Mouse (Mus musculus): ENCODE measurements around the gene 1700069L16Rik.

DNA sequence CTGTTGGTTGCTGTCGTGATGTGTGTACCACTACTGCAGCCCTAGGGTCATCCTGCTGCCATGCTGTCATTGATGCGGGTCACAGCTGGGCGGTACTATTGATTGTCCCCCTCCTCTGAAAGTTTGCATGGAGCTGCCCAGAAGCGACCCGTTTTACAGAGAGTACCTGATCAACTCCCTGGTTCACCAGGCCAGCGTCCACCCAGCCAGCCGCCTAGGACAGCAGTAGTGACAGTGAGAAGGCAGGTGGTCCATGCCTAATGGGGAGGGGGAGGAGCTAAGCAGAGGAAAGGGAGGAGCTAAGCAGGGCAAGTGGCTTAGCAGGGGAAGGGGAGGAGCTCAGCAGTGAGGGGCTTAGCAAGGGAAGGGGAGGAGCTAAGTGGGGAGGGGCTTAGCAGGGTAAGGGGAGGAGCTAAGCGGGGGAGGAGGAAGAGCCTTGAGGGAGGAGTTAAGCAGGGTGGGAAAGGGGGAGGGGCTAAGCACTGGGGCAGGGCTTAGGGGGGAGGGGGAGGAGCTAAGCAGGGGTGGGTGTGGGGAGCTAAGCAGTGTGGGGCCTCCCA is 31.3 kb downstream of the 1700069L16Rik start:
- TF ChIP-seq CTCF (IDR thresholded peaks at IDR 0.05; ENCODE audit: insufficient read depth, low read depth, low read length) (no peak), POLR2A (IDR thresholded peaks at IDR 0.05; ENCODE audit: insufficient read depth, low read depth, low read length) (no peak)

Measured in olfactory bulb, adult 2 months (tissue).